ENCODE assay signal across 25 mouse cellular contexts in genomic region chr14:25362771-25363170, GRCm38 (mm10).
DNase-seq lines count a peak whose midpoint lies in the region; ATAC-seq and TF ChIP-seq lines count a peak whose summit lies in the region.
"Had no signal": no experiment of that assay in that cellular context is flagged by ENCODE, and none has a peak within 500 bp of the region (broad histone marks: within the 10 kb centered on the region; RNA-seq: fewer than 3 reads in every experiment).

No protein-coding gene starts in this region.

- no peak for TF ChIP-seq POLR2A in brain, embryonic 14.5 days (IDR thresholded peaks at IDR 0.05; ENCODE audit: borderline replicate concordance, extremely low read depth, insufficient read depth, insufficient read length, poor library complexity, severe bottlenecking)

- DNase-seq in cerebellum, adult 9-11 months = peak; percentile 22
- no peak for DNase-seq in cerebellum, postnatal 36 days
- peak; percentile 71 for DNase-seq in brain, embryonic 14.5 days (ENCODE audit: low read depth)
- no peak for DNase-seq in B cell, adult 2 months
- DNase-seq: adrenal gland, adult 8-10 months; cerebellum, adult 2 months; gastrocnemius, postnatal 25 days; heart, postnatal 36 days; kidney, postnatal 25 days; liver; lung, postnatal 10 days; thymus, postnatal 25 days had no signal

- H3K4me2 ChIP-seq in hindbrain, embryonic 15.5 days = no peak overlapping the region
- H3K4me2 ChIP-seq in hindbrain, embryonic 16.5 days (ENCODE audit: low read length) = no peak overlapping the region
- H3K4me2 ChIP-seq: heart, embryonic 15.5 days; hindbrain, embryonic 14.5 days; midbrain, embryonic 15.5 days; neural tube, embryonic 13.5 days had no signal

- TF ChIP-seq CTCF in brain, embryonic 14.5 days (IDR thresholded peaks at IDR 0.05; ENCODE audit: borderline replicate concordance, extremely low read depth, insufficient read depth, insufficient read length) = no peak

- H3K4me3 ChIP-seq in hindbrain, embryonic 15.5 days = no peak overlapping the region
- no peak overlapping the region for H3K4me3 ChIP-seq in hindbrain, embryonic 16.5 days (ENCODE audit: low read length)
- H3K4me3 ChIP-seq: heart, embryonic 15.5 days; layer of hippocampus, adult 2 months; limb, embryonic 10.5 days; midbrain, embryonic 15.5 days; myocyte; neural tube, embryonic 13.5 days had no signal

- H3K27me3 ChIP-seq in hindbrain, embryonic 15.5 days = no peaks in the 10 kb centered on the region
- no peaks in the 10 kb centered on the region for H3K27me3 ChIP-seq in hindbrain, embryonic 16.5 days (replicated peaks; ENCODE audit: control insufficient read depth, insufficient read depth, low read length)
- H3K27me3 ChIP-seq: heart, embryonic 15.5 days; midbrain, embryonic 15.5 days; neural tube, embryonic 13.5 days; Patski had no signal

- no peaks in the 10 kb centered on the region for H3K9me3 ChIP-seq in hindbrain, embryonic 15.5 days
- no peaks in the 10 kb centered on the region for H3K9me3 ChIP-seq in hindbrain, embryonic 16.5 days (ENCODE audit: control insufficient read depth, low read length)
- H3K9me3 ChIP-seq: heart, embryonic 15.5 days; limb, embryonic 10.5 days; midbrain, embryonic 15.5 days; neural tube, embryonic 13.5 days had no signal

- no peak for ATAC-seq in hindbrain, embryonic 15.5 days (ENCODE audit: low FRiP score, low read depth)
- ATAC-seq in hindbrain, embryonic 16.5 days = no peak
- ATAC-seq in megakaryocyte progenitor cell, adult 5-6 weeks (replicated peaks; ENCODE audit: poor library complexity) = peak; percentile 76
- ATAC-seq: activated CD4-positive, CD25-positive, alpha-beta regulatory T cell, adult 4 months; intestine, postnatal 0 days; midbrain, embryonic 15.5 days; Patski had no signal

- H3K9ac ChIP-seq in hindbrain, embryonic 15.5 days = no peak overlapping the region
- H3K9ac ChIP-seq in hindbrain, embryonic 16.5 days (ENCODE audit: low read depth, low read length) = no peak overlapping the region
- H3K9ac ChIP-seq: heart, embryonic 15.5 days; hindbrain, embryonic 14.5 days; midbrain, embryonic 15.5 days; neural tube, embryonic 13.5 days had no signal

- H3K27ac ChIP-seq in hindbrain, embryonic 15.5 days (replicated peaks) = 0 out of 2 replicates have a peak overlapping the region, but pooled peaks have one; percentile 8
- H3K27ac ChIP-seq in hindbrain, embryonic 16.5 days (ENCODE audit: low read depth, low read length) = no peak overlapping the region
- H3K27ac ChIP-seq: heart, embryonic 15.5 days; hindbrain, embryonic 14.5 days; layer of hippocampus, adult 2 months; limb, embryonic 10.5 days; midbrain, embryonic 15.5 days; neural tube, embryonic 13.5 days had no signal

- 12% methylated on average over 1 of the region's 1 CpGs for WGBS in hindbrain, embryonic 15.5 days
- whole genome bisulfite sequencing in hindbrain, embryonic 16.5 days = 16% methylated on average over 1 of the region's 1 CpGs

- peaks cover 15% of the 10 kb centered on the region; the same call in 1 of the 2 replicates for H3K4me1 ChIP-seq in hindbrain, embryonic 15.5 days (replicated peaks)
- H3K4me1 ChIP-seq in hindbrain, embryonic 16.5 days (ENCODE audit: control insufficient read depth, insufficient read depth, low read depth, low read length) = no peaks in the 10 kb centered on the region; the same call in 1 of the 2 replicates

- H3K36me3 ChIP-seq in hindbrain, embryonic 15.5 days = no peaks in the 10 kb centered on the region
- no peaks in the 10 kb centered on the region for H3K36me3 ChIP-seq in hindbrain, embryonic 16.5 days (ENCODE audit: control insufficient read depth, insufficient read depth, low read length)
- H3K36me3 ChIP-seq: heart, embryonic 15.5 days; limb, embryonic 10.5 days; midbrain, embryonic 15.5 days; neural tube, embryonic 13.5 days had no signal

Comparison
In these comparisons a context has a peak if more than half of its experiments do, and no peak if none do; other contexts are left out.
1. DNase-seq: peak in cerebellum, adult 9-11 months (single experiment) and brain, embryonic 14.5 days (single experiment); none in cerebellum, postnatal 36 days (0 of 2) and B cell, adult 2 months (0 of 2).